Mouse (Mus musculus): ENCODE results near the gene Krtap4-6. TPM values are rescaled to one million over a fixed set of nuclear protein-coding genes. Genes with fewer than 3 reads are reported as not detected.
A peak's percentile ranks its signal among the peaks of the same experiment; 100 is the strongest.
"Not testable (repeated sequence)": the region's sequence is repeated elsewhere in the genome, so short reads cannot be mapped to it uniquely, and the experiment has no call there.

The Krtap4-6 gene
- polyA plus RNA-seq, 1 experiment from 2014 or later, result not detected

DNA sequence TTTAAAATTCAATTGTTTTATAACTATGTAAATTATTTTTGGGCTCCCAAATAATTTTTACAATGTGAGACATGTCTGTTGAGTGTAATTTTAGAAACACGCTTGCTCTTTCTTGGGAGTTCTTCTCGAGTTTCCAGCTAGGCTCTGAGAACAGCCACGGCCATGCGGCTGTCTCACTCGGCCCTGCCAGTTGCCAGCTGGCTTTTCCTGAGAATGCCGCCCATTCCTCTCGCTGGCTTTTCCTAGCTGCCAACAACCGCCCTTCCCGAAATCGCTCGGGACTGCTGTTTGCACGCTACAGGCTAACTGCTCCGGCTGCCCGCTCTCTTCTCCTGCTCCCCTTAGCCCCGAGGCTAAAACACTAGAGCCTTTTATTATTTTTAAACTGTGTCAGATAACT lies 19.3 kb downstream of the Krtap4-6 start:
- no peak for DNase-seq (ENCODE audit: low spot score)
- Histone ChIP-seq H3K27me3 (ENCODE audit: control insufficient read depth, insufficient read depth, low read length) (no peaks in the 10 kb centered on the region), H3K4me3 (ENCODE audit: low read depth, low read length) (no peak overlapping the region), H3K27ac (replicated peaks; ENCODE audit: low read depth, low read length) (no peak overlapping the region), H3K4me2 (ENCODE audit: low read depth, severe bottlenecking) (no peak overlapping the region), H3K9me3 (ENCODE audit: control insufficient read depth, low read length) (no peaks in the 10 kb centered on the region), H3K4me1 (ENCODE audit: control insufficient read depth, insufficient read depth, low read length) (no peaks in the 10 kb centered on the region), H3K36me3 (ENCODE audit: control insufficient read depth, insufficient read depth, low read length) (no peaks in the 10 kb centered on the region), H3K9ac (ENCODE audit: low read length) (no peak overlapping the region)
- no peak for ATAC-seq (ENCODE audit: insufficient number of reproducible peaks, low FRiP score, low TSS enrichment, low read depth)
- 83% methylated on average over 15 of the region's 15 CpGs for WGBS

DNA sequence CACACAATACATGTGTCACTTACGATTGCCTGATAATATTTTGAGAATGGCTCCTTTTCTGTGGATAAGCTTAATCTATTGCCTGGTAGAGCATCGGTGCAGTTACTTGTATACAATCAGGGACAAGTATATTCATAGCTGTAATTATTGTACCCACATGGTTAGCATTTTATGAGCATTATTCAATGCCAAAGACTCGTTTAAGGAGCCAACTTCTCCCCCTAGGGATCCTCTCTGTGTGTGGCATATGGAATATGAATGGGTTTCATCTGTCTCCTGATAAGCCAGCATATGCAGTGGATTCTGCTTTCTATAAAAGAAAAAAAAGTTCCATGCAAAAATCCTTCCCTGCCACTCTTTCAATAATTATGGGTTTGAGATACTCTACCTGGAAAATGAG lies 21.4 kb downstream of the Krtap4-6 start:
- no peak overlapping the region for H3K4me2 ChIP-seq (ENCODE audit: low read depth, severe bottlenecking)
- no peak overlapping the region for H3K4me3 ChIP-seq (ENCODE audit: low read depth, low read length)
- no peak overlapping the region for H3K27ac ChIP-seq (replicated peaks; ENCODE audit: low read depth, low read length)
- DNase-seq (ENCODE audit: low spot score) (no peak), ATAC-seq (ENCODE audit: insufficient number of reproducible peaks, low FRiP score, low TSS enrichment, low read depth) (no peak)
- WGBS, result 74% methylated on average over 3 of the region's 3 CpGs
- H3K27me3 ChIP-seq (ENCODE audit: control insufficient read depth, insufficient read depth, low read length), result no peaks in the 10 kb centered on the region
- H3K36me3 ChIP-seq (ENCODE audit: control insufficient read depth, insufficient read depth, low read length), result no peaks in the 10 kb centered on the region
- no peak overlapping the region for H3K9ac ChIP-seq (ENCODE audit: low read length)
- H3K9me3 ChIP-seq (ENCODE audit: control insufficient read depth, low read length), result no peaks in the 10 kb centered on the region
- H3K4me1 ChIP-seq (ENCODE audit: control insufficient read depth, insufficient read depth, low read length), result no peaks in the 10 kb centered on the region

DNA sequence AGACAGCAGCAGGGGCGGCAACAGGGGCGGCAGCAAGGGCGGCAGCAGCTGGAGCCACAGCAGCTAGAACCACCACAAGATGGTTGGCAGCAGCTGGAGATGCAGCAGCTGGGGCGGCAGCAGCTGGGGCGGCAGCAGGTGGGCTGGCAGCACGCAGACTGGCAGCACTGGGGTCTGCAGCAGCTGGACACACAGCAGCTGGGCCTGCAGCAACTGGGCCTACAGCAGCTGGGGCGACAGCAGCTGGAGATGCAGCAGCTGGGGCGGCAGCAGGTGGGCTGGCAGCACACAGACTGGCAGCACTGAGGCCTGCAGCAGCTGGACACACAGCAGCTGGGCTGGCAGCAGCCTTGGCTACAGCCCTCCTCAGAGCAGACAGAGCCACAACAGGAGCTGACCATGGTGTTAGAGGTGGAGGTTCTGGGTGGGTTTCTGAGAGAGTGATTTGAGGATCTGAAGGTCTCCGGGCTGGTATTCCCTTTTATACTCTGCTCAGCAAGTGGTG lies 22.1 kb downstream of the Krtap4-6 start, which contains the start of gene Krtap4-7:
Krtap4-7 (minus strand) TSS at position 455 of the 505 bp plus-strand sequence.
- not testable (repeated sequence) for DNase-seq (ENCODE audit: low spot score); H3K4me2 ChIP-seq (ENCODE audit: low read depth, severe bottlenecking); H3K27ac ChIP-seq (replicated peaks; ENCODE audit: low read depth, low read length); H3K9ac ChIP-seq (ENCODE audit: low read length); ATAC-seq (ENCODE audit: insufficient number of reproducible peaks, low FRiP score, low TSS enrichment, low read depth); H3K4me3 ChIP-seq (ENCODE audit: low read depth, low read length); H3K27me3 ChIP-seq (ENCODE audit: control insufficient read depth, insufficient read depth, low read length); H3K36me3 ChIP-seq (ENCODE audit: control insufficient read depth, insufficient read depth, low read length); H3K9me3 ChIP-seq (ENCODE audit: control insufficient read depth, low read length); H3K4me1 ChIP-seq (ENCODE audit: control insufficient read depth, insufficient read depth, low read length)
- WGBS, result 83% methylated on average over 9 of the region's 9 CpGs

DNA sequence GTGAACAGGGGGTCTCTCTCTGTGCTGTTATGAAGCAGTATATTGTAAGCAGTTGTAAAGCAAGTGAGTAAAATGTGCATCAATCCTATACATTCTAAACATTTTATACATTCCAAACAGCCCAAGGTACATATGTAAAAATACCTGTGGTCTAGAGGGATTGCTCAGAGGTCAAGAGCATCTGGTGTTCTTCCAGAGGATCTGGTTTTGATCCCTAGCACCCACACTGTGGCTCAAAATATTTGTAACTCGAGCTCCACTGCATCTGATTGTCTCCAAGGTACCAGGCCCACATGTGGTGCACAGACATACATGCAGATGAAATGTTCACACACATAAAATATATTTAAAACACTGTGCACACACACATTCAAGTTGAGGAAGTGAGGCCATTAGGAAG lies 24.8 kb downstream of the Krtap4-6 start:
- DNase-seq (ENCODE audit: low spot score) (no peak), ATAC-seq (ENCODE audit: insufficient number of reproducible peaks, low FRiP score, low TSS enrichment, low read depth) (no peak)
- Histone ChIP-seq H3K4me2 (ENCODE audit: low read depth, severe bottlenecking) (no peak overlapping the region), H3K9ac (ENCODE audit: low read length) (no peak overlapping the region), H3K36me3 (ENCODE audit: control insufficient read depth, insufficient read depth, low read length) (no peaks in the 10 kb centered on the region), H3K27me3 (ENCODE audit: control insufficient read depth, insufficient read depth, low read length) (no peaks in the 10 kb centered on the region), H3K27ac (replicated peaks; ENCODE audit: low read depth, low read length) (no peak overlapping the region), H3K4me3 (ENCODE audit: low read depth, low read length) (no peak overlapping the region), H3K9me3 (ENCODE audit: control insufficient read depth, low read length) (no peaks in the 10 kb centered on the region), H3K4me1 (ENCODE audit: control insufficient read depth, insufficient read depth, low read length) (no peaks in the 10 kb centered on the region)
- WGBS, result 25% methylated on average over 1 of the region's 1 CpGs

DNA sequence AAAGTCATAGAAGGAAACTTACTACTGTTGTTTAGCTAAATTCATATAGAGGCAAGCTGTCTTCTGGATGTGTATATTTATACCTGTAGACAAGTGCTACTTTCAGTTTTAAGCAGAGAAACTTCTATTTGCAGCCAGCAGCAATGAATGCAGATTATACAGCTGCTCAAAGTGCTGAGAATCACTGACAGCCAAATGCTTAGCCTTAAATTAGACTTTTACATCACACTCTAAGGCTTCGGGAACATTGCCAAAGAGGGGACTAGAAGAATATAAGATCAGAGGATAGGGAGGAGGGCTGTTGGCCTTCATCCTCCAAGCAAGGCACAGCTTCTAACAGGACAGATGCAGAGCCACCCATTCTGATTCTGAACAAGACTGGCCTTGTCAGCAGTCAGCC lies 28.7 kb downstream of the Krtap4-6 start:
- H3K4me3 ChIP-seq (ENCODE audit: low read depth, low read length), result no peak overlapping the region
- ATAC-seq (ENCODE audit: insufficient number of reproducible peaks, low FRiP score, low TSS enrichment, low read depth) (no peak), DNase-seq (ENCODE audit: low spot score) (no peak)
- H3K4me2 ChIP-seq (ENCODE audit: low read depth, severe bottlenecking), result no peak overlapping the region
- no peak overlapping the region for H3K9ac ChIP-seq (ENCODE audit: low read length)
- 69% methylated on average over 1 of the region's 1 CpGs for WGBS
- H3K27ac ChIP-seq (replicated peaks; ENCODE audit: low read depth, low read length), result no peak overlapping the region
- H3K36me3 ChIP-seq (ENCODE audit: control insufficient read depth, insufficient read depth, low read length), result no peaks in the 10 kb centered on the region
- no peaks in the 10 kb centered on the region for H3K27me3 ChIP-seq (ENCODE audit: control insufficient read depth, insufficient read depth, low read length)
- H3K9me3 ChIP-seq (ENCODE audit: control insufficient read depth, low read length), result no peaks in the 10 kb centered on the region
- H3K4me1 ChIP-seq (ENCODE audit: control insufficient read depth, insufficient read depth, low read length), result no peaks in the 10 kb centered on the region

DNA sequence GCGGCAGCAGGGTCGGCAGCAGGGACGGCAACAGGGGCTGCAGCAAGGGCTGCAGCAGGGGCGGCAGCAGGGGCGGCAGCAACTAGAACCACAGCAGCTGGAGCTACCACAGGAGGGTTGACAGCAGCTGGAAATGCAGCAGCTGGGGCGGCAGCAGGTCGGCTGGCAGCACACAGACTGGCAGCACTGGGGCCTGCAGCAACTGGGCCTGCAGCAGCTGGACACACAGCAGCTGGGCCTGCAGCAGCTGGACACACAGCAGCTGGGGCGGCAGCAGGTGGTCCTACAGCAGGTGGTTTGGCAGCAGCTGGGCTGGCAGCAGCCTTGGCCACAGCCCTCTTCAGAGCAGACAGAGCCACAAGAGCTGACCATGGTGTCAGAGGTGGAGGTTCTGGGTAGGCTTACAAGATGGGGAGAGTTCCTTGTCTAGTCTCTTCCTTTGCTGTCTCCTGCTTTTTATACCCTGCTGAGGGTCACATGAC lies 31.1 kb downstream of the Krtap4-6 start, which contains the start of gene Krtap4-2:
Krtap4-2 (minus strand) TSS at position 432 of the 482 bp plus-strand sequence.
- ATAC-seq (ENCODE audit: insufficient number of reproducible peaks, low FRiP score, low TSS enrichment, low read depth) (no peak), DNase-seq (ENCODE audit: low spot score) (peak; percentile 22)
- no peaks in the 10 kb centered on the region for H3K9me3 ChIP-seq (ENCODE audit: control insufficient read depth, low read length)
- H3K4me2 ChIP-seq (ENCODE audit: low read depth, severe bottlenecking), result no peak within 1 kb of the TSS
- no peaks in the 10 kb centered on the region for H3K4me1 ChIP-seq (ENCODE audit: control insufficient read depth, insufficient read depth, low read length)
- no peaks in the 10 kb centered on the region for H3K27me3 ChIP-seq (ENCODE audit: control insufficient read depth, insufficient read depth, low read length)
- 34% methylated on average over 7 of the region's 8 CpGs for WGBS
- no peak within 1 kb of the TSS for H3K4me3 ChIP-seq (ENCODE audit: low read depth, low read length)
- no peaks in the 10 kb centered on the region for H3K36me3 ChIP-seq (ENCODE audit: control insufficient read depth, insufficient read depth, low read length)
- H3K27ac ChIP-seq (replicated peaks; ENCODE audit: low read depth, low read length), result no peak within 1 kb of the TSS
- H3K9ac ChIP-seq (ENCODE audit: low read length), result no peak within 1 kb of the TSS

DNA sequence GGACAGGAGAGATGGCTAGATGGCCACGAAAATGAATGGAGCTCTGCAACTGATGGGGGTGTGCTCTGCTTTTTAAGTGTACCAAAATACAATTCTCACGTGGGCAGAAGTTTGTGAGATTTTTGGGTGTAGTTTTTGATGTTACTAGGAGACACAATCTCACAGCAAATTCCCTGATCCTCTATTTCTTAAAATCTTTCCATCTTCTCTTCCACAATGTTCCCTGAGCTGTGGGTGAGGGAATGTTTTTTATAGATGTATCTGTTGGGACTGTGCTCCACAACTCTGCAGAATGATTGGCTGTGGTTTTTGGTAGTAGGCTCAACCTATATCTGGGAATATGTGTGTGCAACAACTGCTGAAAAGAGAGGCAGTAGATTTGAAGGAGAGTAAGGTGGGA lies 32.5 kb downstream of the Krtap4-6 start:
- no peaks in the 10 kb centered on the region for H3K27me3 ChIP-seq (ENCODE audit: control insufficient read depth, insufficient read depth, low read length)
- no peak overlapping the region for H3K27ac ChIP-seq (replicated peaks; ENCODE audit: low read depth, low read length)
- no peak overlapping the region for H3K9ac ChIP-seq (ENCODE audit: low read length)
- no peak overlapping the region for H3K4me2 ChIP-seq (ENCODE audit: low read depth, severe bottlenecking)
- no peaks in the 10 kb centered on the region for H3K4me1 ChIP-seq (ENCODE audit: control insufficient read depth, insufficient read depth, low read length)
- DNase-seq (ENCODE audit: low spot score) (no peak), ATAC-seq (ENCODE audit: insufficient number of reproducible peaks, low FRiP score, low TSS enrichment, low read depth) (no peak)
- no peaks in the 10 kb centered on the region for H3K36me3 ChIP-seq (ENCODE audit: control insufficient read depth, insufficient read depth, low read length)
- no peaks in the 10 kb centered on the region for H3K9me3 ChIP-seq (ENCODE audit: control insufficient read depth, low read length)
- 74% methylated on average over 2 of the region's 2 CpGs for WGBS
- no peak overlapping the region for H3K4me3 ChIP-seq (ENCODE audit: low read depth, low read length)

DNA sequence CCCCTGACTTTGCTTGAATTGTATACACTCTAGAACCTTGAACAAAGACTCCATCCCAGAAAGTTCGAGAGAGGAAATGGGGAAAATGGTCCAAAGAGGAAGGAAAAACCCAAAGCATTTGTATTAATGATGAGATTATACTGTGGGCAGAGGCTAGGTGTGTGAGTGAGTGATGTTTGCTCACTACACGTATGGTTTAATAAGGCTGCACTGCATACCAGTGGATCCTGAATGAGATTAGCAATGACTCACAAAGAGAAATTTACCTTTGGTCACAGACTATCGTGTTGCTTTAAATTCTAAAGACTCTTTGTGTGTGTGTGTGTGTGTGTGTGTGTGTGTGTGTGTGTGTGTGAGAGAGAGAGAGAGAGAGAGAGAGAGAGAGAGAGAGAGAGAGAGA lies 34.9 kb downstream of the Krtap4-6 start:
- WGBS, result 82% methylated on average over 3 of the region's 3 CpGs
- Histone ChIP-seq H3K4me2 (ENCODE audit: low read depth, severe bottlenecking) (no peak overlapping the region), H3K4me3 (ENCODE audit: low read depth, low read length) (no peak overlapping the region), H3K27ac (replicated peaks; ENCODE audit: low read depth, low read length) (no peak overlapping the region), H3K27me3 (ENCODE audit: control insufficient read depth, insufficient read depth, low read length) (no peaks in the 10 kb centered on the region), H3K4me1 (ENCODE audit: control insufficient read depth, insufficient read depth, low read length) (no peaks in the 10 kb centered on the region), H3K9ac (ENCODE audit: low read length) (no peak overlapping the region), H3K9me3 (ENCODE audit: control insufficient read depth, low read length) (no peaks in the 10 kb centered on the region), H3K36me3 (ENCODE audit: control insufficient read depth, insufficient read depth, low read length) (no peaks in the 10 kb centered on the region)
- DNase-seq (ENCODE audit: low spot score) (no peak), ATAC-seq (ENCODE audit: insufficient number of reproducible peaks, low FRiP score, low TSS enrichment, low read depth) (no peak)

DNA sequence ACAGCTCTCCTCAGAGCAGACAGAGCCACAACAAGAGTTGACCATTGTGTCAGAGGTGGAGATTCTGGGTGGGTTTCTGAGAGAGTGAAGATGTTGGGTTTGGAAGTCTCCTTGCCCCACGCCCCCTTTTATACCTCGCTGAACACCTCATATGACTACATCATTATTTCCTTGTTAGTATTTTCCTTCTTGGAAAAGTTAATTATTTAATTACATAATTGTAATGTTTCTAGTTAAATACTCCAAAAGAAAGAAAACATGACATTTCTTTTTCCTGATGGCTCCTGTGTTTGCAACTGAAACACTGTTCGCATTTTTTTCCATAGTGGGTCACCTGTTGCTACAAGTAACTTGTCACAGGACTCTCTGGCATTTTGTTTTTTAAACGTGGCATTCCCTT lies 37.6 kb downstream of the Krtap4-6 start, which contains the start of gene Krtap4-1:
Krtap4-1 (minus strand) TSS at position 101 of the 400 bp plus-strand sequence.
- no peak within 1 kb of the TSS for H3K4me3 ChIP-seq (ENCODE audit: low read depth, low read length)
- ATAC-seq (ENCODE audit: insufficient number of reproducible peaks, low FRiP score, low TSS enrichment, low read depth) (no peak), DNase-seq (ENCODE audit: low spot score) (no peak)
- no peaks in the 10 kb centered on the region for H3K4me1 ChIP-seq (ENCODE audit: control insufficient read depth, insufficient read depth, low read length)
- no peaks in the 10 kb centered on the region for H3K36me3 ChIP-seq (ENCODE audit: control insufficient read depth, insufficient read depth, low read length)
- no peak within 1 kb of the TSS for H3K27ac ChIP-seq (replicated peaks; ENCODE audit: low read depth, low read length)
- H3K4me2 ChIP-seq (ENCODE audit: low read depth, severe bottlenecking), result no peak within 1 kb of the TSS
- H3K27me3 ChIP-seq (ENCODE audit: control insufficient read depth, insufficient read depth, low read length), result no peaks in the 10 kb centered on the region
- WGBS, result 78% methylated on average over 4 of the region's 4 CpGs
- H3K9ac ChIP-seq (ENCODE audit: low read length), result no peak within 1 kb of the TSS
- no peaks in the 10 kb centered on the region for H3K9me3 ChIP-seq (ENCODE audit: control insufficient read depth, low read length)

All from limb, embryonic 11.5 days (tissue).